Mouse (Mus musculus): ENCODE measurements around the gene Ace3.
"Not testable (repeated sequence)": the region's sequence is repeated elsewhere in the genome, so short reads cannot be mapped to it uniquely, and the experiment has no call there.

Gene Ace3

DNA sequence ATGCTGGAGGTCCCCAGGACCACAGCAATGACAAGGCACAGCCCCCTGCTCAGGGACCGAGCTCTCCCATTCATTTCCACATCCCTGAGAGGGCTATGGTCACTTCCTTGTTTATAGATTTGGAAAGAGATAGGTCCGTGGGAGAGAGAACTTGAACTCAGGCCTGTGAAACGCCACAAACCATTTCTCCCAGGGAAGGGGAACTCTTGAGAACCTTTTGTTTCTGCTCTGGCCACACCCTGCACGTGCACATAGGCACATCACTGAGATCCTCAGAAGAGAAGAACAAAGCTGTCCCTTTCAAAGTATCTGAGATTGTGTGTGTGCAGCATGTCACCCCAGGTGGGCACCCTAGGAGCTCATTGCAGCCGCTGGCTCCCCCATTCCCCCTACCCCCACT, 15.8 kb upstream of the Ace3 start:
- DNase-seq (ENCODE audit: low spot score in 2 of 2) = no peak

DNA sequence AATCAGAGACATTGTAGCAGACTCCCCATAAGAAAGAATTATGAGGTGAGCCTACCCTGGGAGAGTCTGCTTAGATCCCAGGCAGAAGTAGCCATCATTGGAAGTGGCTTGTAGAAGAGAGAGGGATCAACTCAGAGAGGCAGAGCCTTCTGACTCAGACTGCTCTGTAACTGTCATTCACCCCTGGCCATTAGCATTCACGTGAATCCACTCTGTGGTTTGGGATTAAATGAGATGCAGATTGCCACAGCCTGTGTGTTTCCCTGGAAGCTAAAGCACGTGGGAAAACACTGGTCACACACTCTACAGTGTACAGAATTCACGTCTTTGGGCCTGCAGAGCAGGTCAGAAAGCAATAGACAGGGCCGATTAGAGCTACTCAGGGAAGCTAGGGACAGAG, 10.0 kb upstream of the Ace3 start:
- no peak for DNase-seq (ENCODE audit: low spot score in 2 of 2)

DNA sequence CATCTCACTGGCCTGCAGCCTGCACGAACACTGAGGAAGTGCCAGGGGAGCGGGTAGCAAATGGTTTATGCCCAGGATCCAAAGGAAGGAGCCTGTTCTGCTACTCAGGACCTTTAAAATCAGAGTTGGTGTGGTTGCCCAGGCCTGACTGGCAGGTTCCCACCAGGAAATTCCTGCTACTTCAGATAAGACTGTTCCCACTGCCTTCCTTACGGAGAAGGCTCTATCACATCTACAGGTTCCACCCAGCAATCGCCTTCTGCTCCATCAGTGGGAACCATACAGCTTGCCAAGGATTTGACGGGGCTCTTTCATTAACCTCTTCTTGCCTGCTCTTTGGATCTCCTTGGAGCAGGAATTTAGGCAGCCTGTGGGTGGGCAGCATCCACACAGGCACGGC, 7.0 kb upstream of the Ace3 start:
- DNase-seq (ENCODE audit: low spot score in 2 of 2) = no peak

- DNase-seq (ENCODE audit: low spot score in 2 of 2) = no peak
These were observed 5.0 kb upstream of the Ace3 start for GRCm38 (mm10) chr11:105989446-105989845.

- no peak for DNase-seq (ENCODE audit: low spot score in 2 of 2)
These were observed 4.2 kb upstream of the Ace3 start for GRCm38 (mm10) chr11:105990231-105990630.

DNA sequence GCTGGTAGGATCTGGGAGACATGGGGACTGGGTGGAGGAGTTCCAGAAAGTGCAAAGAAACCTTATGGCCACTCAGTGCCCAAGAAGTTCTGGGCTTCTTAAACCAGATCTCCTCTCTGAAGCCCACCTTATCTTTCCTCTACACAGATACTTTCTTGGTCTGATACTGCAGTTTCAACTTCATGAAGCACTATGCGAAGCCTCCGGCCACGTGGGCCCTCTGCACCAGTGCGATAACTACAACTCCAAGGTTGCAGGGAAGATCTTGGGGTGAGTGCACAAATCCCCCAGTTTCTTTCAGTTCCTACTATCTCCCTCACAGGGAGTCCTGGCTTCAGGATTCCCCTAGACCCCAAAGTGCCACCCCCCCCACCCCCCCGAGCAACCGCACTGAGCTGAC, 5.6 kb downstream of the Ace3 start:
- no peak for DNase-seq (ENCODE audit: low spot score in 2 of 2)

GRCm38 (mm10) chr11:106001718-106002117, 7.2 kb downstream of the Ace3 start:
- no peak for DNase-seq (ENCODE audit: low spot score in 2 of 2)

DNA sequence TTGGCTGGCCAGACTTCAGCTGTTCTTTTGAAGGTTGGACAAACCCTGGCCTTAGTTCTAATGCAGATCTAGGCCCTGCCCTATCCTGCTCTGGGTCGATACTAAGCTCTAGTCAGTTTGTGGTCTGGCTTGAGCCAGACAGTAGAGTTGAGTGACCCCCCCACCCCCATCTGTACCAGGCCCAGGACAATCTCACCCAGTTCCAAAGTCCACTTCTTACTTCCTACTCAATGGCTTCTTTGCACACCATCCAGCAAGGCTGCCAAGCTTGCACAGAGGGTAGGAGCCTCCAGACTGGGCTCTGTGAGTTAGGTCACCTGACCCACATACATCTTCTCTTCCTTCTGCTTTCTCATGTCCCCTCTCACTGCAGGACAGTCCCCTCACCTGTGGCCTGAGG, 10.1 kb downstream of the Ace3 start:
- no peak for DNase-seq (ENCODE audit: low spot score in 2 of 2)

GRCm38 (mm10) chr11:106005970-106006369, 11.5 kb downstream of the Ace3 start:
- DNase-seq (ENCODE audit: low spot score in 2 of 2) = no peak

- DNase-seq (ENCODE audit: low spot score in 2 of 2) = peak; percentile 58 to 86
These were observed 13.3 kb downstream of the Ace3 start, which contains the start of gene Kcnh6 for GRCm38 (mm10) chr11:106007821-106008220. Gene Kcnh6 (plus strand): TSS chr11:106008124.

- no peak for DNase-seq (ENCODE audit: low spot score in 2 of 2)
These were observed 18.2 kb downstream of the Ace3 start for GRCm38 (mm10) chr11:106012711-106013110.

- DNase-seq (ENCODE audit: low spot score in 2 of 2) = no peak
These were observed 19.2 kb downstream of the Ace3 start for GRCm38 (mm10) chr11:106013556-106014225.

- DNase-seq (ENCODE audit: low spot score in 2 of 2) = no peak
These were observed 22.0 kb downstream of the Ace3 start for GRCm38 (mm10) chr11:106016440-106016839.

DNA sequence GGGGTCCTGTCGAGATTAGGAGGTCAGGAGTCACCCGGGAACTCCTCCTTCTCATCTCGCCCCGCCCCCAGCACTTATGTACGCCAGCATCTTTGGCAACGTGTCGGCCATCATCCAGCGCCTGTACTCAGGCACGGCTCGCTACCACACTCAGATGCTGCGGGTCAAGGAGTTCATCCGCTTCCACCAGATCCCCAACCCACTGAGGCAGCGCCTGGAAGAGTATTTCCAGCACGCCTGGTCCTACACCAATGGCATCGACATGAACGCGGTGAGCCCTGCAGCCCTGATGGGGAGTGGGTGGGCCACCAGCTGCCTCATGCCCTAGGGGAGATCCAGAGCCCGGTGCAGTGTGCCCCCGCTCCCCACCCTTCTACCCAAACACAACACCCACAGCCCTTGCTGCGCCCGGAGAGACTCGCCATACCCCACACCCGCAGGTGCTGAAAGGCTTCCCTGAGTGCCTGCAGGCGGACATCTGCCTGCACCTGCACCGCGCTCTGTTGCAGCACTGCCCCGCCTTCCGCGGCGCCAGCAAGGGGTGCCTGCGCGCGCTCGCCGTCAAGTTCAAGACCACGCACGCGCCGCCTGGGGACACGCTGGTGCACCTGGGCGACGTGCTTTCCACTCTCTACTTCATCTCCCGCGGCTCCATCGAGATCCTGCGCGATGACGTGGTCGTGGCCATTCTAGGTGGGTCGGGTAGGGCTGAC, 25.7 kb downstream of the Ace3 start:
- DNase-seq (ENCODE audit: low spot score in 2 of 2) = no peak

GRCm38 (mm10) chr11:106025774-106026173, 31.3 kb downstream of the Ace3 start:
- DNase-seq (ENCODE audit: low spot score in 2 of 2) = no peak

GRCm38 (mm10) chr11:106026465-106027151, 32.1 kb downstream of the Ace3 start:
- no peak for DNase-seq (ENCODE audit: low spot score in 2 of 2)

- no peak for DNase-seq (ENCODE audit: low spot score in 2 of 2)
These were observed 33.1 kb downstream of the Ace3 start for GRCm38 (mm10) chr11:106027607-106028006.

GRCm38 (mm10) chr11:106032074-106032473, 37.6 kb downstream of the Ace3 start:
- not testable (repeated sequence) for DNase-seq (ENCODE audit: low spot score in 2 of 2)

DNA sequence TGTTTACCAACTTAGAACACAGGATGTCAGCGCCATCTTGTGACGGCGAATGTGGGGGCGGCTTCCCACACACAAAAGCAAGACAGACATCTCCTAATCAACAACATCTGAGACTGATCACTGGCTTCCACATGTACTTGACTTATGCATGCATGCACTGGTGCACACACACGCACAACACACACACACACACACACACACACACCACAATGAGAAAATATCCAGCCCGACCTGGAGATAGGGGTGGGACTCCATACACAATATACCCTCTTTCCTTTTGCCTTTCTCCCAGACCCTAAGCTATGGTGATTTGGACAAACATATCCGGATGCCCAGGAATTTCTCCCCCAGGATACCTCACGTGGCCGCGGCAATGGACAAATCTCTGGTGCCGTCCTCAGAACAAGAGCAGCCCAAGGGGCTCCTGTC, 39.0 kb downstream of the Ace3 start:
- DNase-seq (ENCODE audit: low spot score in 2 of 2) = no peak

DNA sequence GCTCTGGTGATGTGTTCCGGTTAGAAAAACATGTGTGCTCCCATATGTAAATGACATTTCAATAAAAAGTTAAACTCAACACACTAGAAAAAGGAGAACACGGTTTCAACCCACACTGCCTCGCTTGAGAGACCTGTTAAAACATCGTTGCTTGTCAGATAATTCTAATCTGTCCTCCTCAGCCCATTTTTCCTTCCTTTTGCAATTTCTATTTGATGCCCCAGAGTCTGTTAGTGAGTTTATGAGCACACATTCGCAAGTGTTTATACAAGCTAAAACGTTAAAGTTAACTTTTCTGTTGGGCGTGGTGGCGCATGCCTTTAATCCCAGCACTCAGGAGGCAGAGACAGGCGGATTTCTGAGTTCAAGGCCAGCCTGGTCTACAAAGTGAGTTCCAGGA, 40.5 kb downstream of the Ace3 start:
- DNase-seq (ENCODE audit: low spot score in 2 of 2) = no peak

DNA sequence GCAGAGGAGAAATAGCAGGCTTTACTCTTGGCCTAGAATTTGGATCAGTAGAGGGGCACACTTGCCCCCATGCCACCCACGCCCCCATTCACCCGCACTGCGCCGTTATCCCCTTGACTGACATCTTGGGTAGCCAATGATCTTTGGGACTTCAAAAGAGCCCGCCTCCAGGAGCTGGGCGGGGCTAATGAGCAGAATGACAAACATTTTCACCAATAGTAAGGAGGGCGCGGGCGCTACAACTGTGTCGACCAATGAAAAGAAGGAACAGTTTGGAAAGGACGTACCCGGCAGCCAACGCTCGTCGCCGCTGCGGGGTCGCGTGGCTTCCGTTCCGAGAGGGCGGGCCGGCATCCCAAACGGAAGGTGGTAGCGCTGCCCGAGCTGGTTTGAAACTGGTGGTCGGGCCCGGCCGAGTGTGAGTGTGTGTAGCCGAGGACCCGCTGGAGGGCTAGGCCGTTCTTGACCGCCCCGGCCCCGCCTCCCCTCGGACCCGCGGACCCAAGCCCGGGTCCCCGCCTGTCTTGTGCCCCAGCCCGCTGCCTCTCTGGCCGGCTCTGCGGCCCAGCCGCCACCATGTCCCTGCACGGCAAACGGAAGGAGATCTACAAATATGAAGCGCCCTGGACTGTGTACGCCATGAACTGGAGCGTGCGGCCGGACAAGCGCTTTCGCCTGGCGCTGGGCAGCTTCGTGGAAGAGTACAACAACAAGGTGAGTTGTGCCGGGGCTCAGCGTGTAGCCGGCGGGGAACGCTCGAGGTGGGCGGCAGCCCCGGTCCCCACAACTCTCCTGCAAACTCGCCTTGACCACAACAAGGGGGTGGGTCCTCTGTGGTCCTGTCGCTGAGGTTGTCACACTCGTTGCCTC, 42.3 kb downstream of the Ace3 start, which contains the start of gene Dcaf7:
Gene Dcaf7, plus strand, starts transcription at position 325 of the 870 bp plus-strand sequence.
- DNase-seq (ENCODE audit: low spot score in 2 of 2) = peak; percentile 95 to 96

DNA sequence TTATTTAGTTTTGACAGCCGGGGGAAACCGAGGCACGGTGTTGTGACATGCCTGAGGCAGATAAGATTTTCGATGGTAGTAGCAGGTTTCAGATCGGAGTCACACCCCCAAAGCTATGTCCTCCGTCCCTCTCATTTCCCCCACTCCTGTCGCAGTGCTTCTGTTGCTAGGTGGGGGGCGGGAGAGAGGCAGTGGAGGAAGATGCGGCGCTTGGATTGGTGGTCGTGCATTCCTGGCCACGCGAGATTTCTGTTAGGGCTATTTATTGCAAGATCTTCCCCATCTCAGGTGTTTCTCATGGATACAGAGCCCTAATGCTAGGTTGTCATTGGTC, 42.9 kb downstream of the Ace3 start:
- DNase-seq (ENCODE audit: low spot score in 2 of 2) = no peak
